Mouse (Mus musculus) spleen, adult 2 months (tissue): ENCODE data around the gene Pacsin2.

Source experiments
- CTCF ChIP-seq: fragments of 200-500 bp; IDR thresholded peaks from 2 replicates; pipeline ENCODE4 v1.5.1; 2011; ENCODE audit warnings: mild to moderate bottlenecking, inconsistent platforms; ENCODE audit not compliant: insufficient read depth, insufficient read length, insufficient replicate concordance; ENCODE audit errors: extremely low read depth
- POLR2A ChIP-seq: fragments of 200-500 bp; IDR thresholded peaks from 2 replicates; pipeline ENCODE4 v1.6.1; 2011; ENCODE audit warnings: low read depth, low read length, inconsistent platforms

GRCm38 (mm10) chr15:83433344-83433743 is 31.1 kb downstream of the Pacsin2 start:
- TF ChIP-seq CTCF = no peak
- TF ChIP-seq POLR2A = no peak
